Mouse (Mus musculus): ENCODE measurements at regions not wholly inside any gene's neighbourhood (a gene's known extent, or its start where the extent isn't known, plus 50 kb on each side); places are given as distances from the start of the nearest gene placed in this dataset.

DNA sequence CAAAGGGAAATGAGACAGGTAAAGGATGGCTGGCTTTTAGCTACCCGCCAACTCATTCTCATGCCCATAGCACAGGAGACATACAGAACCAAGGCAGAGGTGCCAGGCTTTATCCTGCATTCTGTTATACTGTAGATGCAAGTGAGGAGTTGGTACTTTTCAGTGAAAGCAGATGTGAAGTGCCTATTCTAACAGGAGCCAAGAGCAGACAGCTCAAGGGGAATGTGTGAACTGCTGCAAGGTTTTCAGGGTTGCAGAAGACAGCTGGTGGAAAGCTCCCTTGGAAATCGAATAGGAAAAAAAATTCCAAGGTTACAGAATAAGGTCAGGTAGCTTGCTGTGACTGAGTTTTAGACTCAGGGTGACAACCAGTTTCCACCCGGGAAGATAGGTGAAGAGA lies 105.7 kb upstream of the Gls start:
- Histone ChIP-seq H3K9me3 (no peaks in the 10 kb centered on the region), H3K4me2 (replicated peaks) (no peak overlapping the region), H3K27ac (replicated peaks) (no peak overlapping the region), H3K9ac (replicated peaks) (no peak overlapping the region), H3K4me3 (no peak overlapping the region), H3K27me3 (no peaks in the 10 kb centered on the region), H3K36me3 (no peaks in the 10 kb centered on the region), H3K4me1 (no peaks in the 10 kb centered on the region)
- ATAC-seq (ENCODE audit: low FRiP score, low read depth), result no peak
- 85% methylated on average over 3 of the region's 3 CpGs for WGBS

DNA sequence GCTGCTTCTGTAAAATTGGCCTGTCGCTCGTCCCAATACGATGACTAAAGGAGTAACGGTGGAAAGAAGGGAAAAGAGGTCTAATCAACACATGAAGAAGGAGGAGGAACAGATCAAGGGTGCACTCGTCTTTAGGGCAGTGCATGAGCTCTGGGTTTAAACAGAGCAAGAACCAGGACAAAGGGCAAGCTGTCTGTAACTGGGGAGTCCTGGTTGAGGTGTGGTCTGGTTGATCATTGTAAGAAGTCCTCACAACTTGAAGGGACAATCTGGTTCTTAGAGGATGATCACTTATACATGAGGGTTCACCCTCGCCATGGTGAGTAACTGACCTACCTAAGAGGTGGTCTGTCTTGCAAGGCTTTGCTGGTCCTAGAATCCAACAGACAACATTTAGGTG lies 105.2 kb upstream of the Gls start:
- no peak overlapping the region for H3K27ac ChIP-seq (replicated peaks)
- no peaks in the 10 kb centered on the region for H3K4me1 ChIP-seq
- H3K27me3 ChIP-seq, result no peaks in the 10 kb centered on the region
- H3K4me2 ChIP-seq (replicated peaks), result no peak overlapping the region
- no peak overlapping the region for H3K9ac ChIP-seq (replicated peaks)
- no peak for ATAC-seq (ENCODE audit: low FRiP score, low read depth)
- H3K4me3 ChIP-seq, result no peak overlapping the region
- H3K36me3 ChIP-seq, result no peaks in the 10 kb centered on the region
- H3K9me3 ChIP-seq, result no peaks in the 10 kb centered on the region
- 85% methylated on average over 6 of the region's 6 CpGs for WGBS

- Histone ChIP-seq H3K4me2 (replicated peaks) (no peak overlapping the region), H3K27me3 (no peaks in the 10 kb centered on the region), H3K9me3 (no peaks in the 10 kb centered on the region), H3K36me3 (no peaks in the 10 kb centered on the region), H3K27ac (replicated peaks) (no peak overlapping the region), H3K4me1 (no peaks in the 10 kb centered on the region), H3K4me3 (no peak overlapping the region), H3K9ac (replicated peaks) (no peak overlapping the region)
- 92% methylated on average over 3 of the region's 3 CpGs for WGBS
- ATAC-seq (ENCODE audit: low FRiP score, low read depth), result no peak
These were observed 103.7 kb upstream of the Gls start for GRCm38 (mm10) chr1:52336696-52337095.

- ATAC-seq (ENCODE audit: low FRiP score, low read depth), result no peak
- no peak overlapping the region for H3K27ac ChIP-seq (replicated peaks)
- no peaks in the 10 kb centered on the region for H3K36me3 ChIP-seq
- 81% methylated on average over 12 of the region's 12 CpGs for WGBS
- no peaks in the 10 kb centered on the region for H3K4me1 ChIP-seq
- H3K9me3 ChIP-seq, result no peaks in the 10 kb centered on the region
- H3K27me3 ChIP-seq, result no peaks in the 10 kb centered on the region
- no peak overlapping the region for H3K4me3 ChIP-seq
- H3K9ac ChIP-seq (replicated peaks), result no peak overlapping the region
- H3K4me2 ChIP-seq (replicated peaks), result no peak overlapping the region
These were observed 99.0 kb upstream of the Gls start for GRCm38 (mm10) chr1:52332013-52332412.

DNA sequence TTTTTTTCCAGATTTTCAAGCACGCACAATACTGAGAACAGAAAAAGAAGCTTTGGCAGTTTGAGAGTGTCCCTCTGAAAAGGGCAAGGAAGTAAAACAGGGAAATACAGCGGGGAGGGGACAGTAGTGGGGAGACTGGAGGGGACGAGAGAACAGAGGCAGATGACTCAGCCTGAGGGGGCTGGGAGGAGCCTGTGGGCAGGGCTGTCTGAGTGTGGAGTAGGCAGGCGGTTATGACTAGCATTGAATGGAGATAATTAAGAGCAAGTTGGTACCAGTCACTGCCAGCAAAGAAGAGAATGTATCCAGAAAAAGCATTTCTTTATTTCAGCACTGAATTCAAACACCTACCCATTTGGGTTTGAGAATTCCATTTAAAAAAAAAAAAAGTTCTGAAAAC lies 98.4 kb upstream of the Gls start:
- no peaks in the 10 kb centered on the region for H3K27me3 ChIP-seq
- H3K4me3 ChIP-seq, result no peak overlapping the region
- H3K27ac ChIP-seq (replicated peaks), result no peak overlapping the region
- no peaks in the 10 kb centered on the region for H3K9me3 ChIP-seq
- no peak overlapping the region for H3K4me2 ChIP-seq (replicated peaks)
- no peak overlapping the region for H3K9ac ChIP-seq (replicated peaks)
- 54% methylated on average over 4 of the region's 4 CpGs for WGBS
- H3K36me3 ChIP-seq, result no peaks in the 10 kb centered on the region
- peak; percentile 77; the same call in 1 of the 2 replicates for ATAC-seq (ENCODE audit: low FRiP score, low read depth)
- H3K4me1 ChIP-seq, result no peaks in the 10 kb centered on the region

GRCm38 (mm10) chr1:52330496-52330895 lies 97.5 kb upstream of the Gls start:
- H3K9me3 ChIP-seq, result no peaks in the 10 kb centered on the region
- no peak overlapping the region for H3K27ac ChIP-seq (replicated peaks)
- H3K4me1 ChIP-seq, result no peaks in the 10 kb centered on the region
- WGBS, result 59% methylated on average over 6 of the region's 6 CpGs
- ATAC-seq (ENCODE audit: low FRiP score, low read depth), result no peak
- H3K9ac ChIP-seq (replicated peaks), result no peak overlapping the region
- H3K4me2 ChIP-seq (replicated peaks), result no peak overlapping the region
- no peak overlapping the region for H3K4me3 ChIP-seq
- H3K27me3 ChIP-seq, result no peaks in the 10 kb centered on the region
- no peaks in the 10 kb centered on the region for H3K36me3 ChIP-seq

- no peaks in the 10 kb centered on the region for H3K9me3 ChIP-seq
- no peak for ATAC-seq (ENCODE audit: low FRiP score, low read depth)
- H3K27me3 ChIP-seq, result no peaks in the 10 kb centered on the region
- no peak overlapping the region for H3K9ac ChIP-seq (replicated peaks)
- no peak overlapping the region for H3K27ac ChIP-seq (replicated peaks)
- H3K36me3 ChIP-seq, result no peaks in the 10 kb centered on the region
- H3K4me2 ChIP-seq (replicated peaks), result no peak overlapping the region
- no peaks in the 10 kb centered on the region for H3K4me1 ChIP-seq
- H3K4me3 ChIP-seq, result no peak overlapping the region
These were observed 95.5 kb upstream of the Gls start for GRCm38 (mm10) chr1:52328507-52328906.

DNA sequence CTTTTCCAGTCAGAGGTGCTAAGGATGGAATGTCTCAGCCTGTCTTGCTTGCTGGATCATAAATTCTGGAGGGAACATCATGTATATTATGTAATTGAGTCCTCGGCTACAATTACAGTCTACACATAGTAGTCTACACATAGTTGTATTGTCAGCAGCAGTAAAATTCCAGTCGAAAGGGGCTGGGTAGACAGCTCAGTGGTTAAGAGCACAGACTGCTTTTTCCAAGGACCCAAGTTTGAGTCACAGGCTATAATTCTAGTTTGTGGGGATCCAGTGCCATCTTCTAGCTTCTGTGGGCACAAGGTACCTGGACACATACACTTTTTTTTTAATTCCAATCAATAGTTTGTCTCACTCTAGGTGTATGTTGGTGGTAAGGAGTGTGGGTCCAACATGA lies 91.3 kb upstream of the Gls start:
- 100% methylated on average over 2 of the region's 2 CpGs for WGBS

GRCm38 (mm10) chr1:52312076-52312633 lies 79.1 kb upstream of the Gls start:
- H3K4me3 ChIP-seq, result no peak overlapping the region
- H3K4me2 ChIP-seq (replicated peaks), result no peak overlapping the region
- H3K4me1 ChIP-seq, result 0 out of 2 replicates have a peak, but pooled peaks cover under 1% of the 10 kb centered on the region
- H3K9ac ChIP-seq (replicated peaks), result no peak overlapping the region
- no peaks in the 10 kb centered on the region for H3K36me3 ChIP-seq
- H3K27ac ChIP-seq (replicated peaks), result no peak overlapping the region
- H3K27me3 ChIP-seq, result no peaks in the 10 kb centered on the region
- no peaks in the 10 kb centered on the region for H3K9me3 ChIP-seq
- ATAC-seq (ENCODE audit: low FRiP score, low read depth), result no peak
- 67% methylated on average over 3 of the region's 3 CpGs for WGBS

More for the DNA sequence above, 91.3 kb upstream of the Gls start:
- ATAC-seq (ENCODE audit: low FRiP score, low read depth), result no peak
- H3K4me2 ChIP-seq (replicated peaks), result no peak overlapping the region
- no peak overlapping the region for H3K9ac ChIP-seq (replicated peaks)
- no peaks in the 10 kb centered on the region for H3K36me3 ChIP-seq
- H3K9me3 ChIP-seq, result no peaks in the 10 kb centered on the region
- no peak overlapping the region for H3K27ac ChIP-seq (replicated peaks)
- no peak overlapping the region for H3K4me3 ChIP-seq
- no peaks in the 10 kb centered on the region for H3K27me3 ChIP-seq
- no peaks in the 10 kb centered on the region for H3K4me1 ChIP-seq

DNA sequence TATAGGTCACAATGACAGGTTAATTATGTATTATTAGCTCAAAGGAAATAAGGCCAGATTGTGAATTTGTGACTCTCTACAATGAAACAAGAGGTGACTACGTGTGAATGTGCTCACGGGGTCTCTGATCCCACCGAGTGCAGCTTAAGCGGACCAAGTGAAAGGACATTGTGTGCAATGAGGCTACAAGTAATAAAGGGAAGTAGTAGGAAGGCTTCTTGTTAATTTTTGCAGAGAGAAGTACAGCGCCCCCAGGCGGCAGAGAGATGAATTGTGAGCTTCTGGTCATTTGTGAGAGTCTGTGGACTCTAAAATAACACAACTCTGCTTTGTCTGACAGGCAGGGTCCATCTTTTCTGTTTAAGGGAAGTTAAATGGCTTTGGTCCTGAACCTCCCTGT lies 73.9 kb upstream of the Gls start:
- Histone ChIP-seq H3K9me3 (no peaks in the 10 kb centered on the region), H3K27ac (replicated peaks) (no peak overlapping the region), H3K27me3 (no peaks in the 10 kb centered on the region), H3K4me1 (peaks cover 7% of the 10 kb centered on the region; the same call in 1 of the 2 replicates), H3K4me3 (no peak overlapping the region), H3K36me3 (no peaks in the 10 kb centered on the region), H3K4me2 (replicated peaks) (no peak overlapping the region), H3K9ac (replicated peaks) (no peak overlapping the region)
- WGBS, result 55% methylated on average over 6 of the region's 6 CpGs
- no peak for ATAC-seq (ENCODE audit: low FRiP score, low read depth)

DNA sequence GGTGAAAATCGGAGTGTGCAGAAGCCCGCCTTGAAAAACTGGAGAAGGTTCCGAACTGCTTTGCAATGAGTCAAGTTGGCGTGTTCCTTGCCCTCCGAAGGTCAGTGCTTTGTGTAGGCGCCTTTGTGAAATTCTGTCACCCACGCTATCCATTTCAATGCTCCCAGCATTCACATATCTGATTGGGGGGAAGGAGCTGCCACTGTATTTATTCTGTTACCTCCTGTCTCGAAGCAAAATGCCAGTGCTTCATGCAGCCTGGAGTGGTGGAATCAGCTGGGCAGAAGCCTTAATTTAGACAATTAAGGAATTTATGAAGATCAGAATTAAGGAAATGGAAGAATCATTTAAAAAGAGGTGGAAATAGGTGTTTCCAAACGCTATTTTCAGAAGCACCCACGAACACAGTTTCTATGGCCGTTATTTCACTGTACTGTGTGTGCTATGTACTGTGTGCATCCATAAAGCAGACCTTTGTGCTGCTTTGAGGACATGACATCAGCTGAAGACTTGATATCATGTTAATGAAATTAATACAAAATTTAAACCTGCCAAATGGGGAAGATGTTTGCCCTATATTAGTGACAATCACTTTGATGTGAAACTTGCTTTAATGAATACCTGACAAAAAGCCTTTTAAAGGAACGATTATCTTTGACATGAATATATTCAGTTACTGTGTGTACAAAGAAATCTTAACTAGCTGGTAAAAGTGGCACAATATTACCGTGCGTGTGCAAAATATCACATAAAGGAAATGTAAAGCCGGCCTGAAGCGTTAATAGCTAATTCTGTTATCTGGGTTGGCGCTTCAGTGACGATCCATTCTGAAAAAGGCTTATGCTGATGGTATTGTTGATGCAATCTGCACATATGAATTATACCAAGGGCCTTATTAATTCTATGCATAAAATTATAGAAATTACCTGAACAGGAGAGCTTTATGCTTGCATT lies 72.9 kb upstream of the Gls start:
- Histone ChIP-seq H3K4me2 (replicated peaks) (no peak overlapping the region), H3K4me3 (no peak overlapping the region), H3K27me3 (no peaks in the 10 kb centered on the region), H3K36me3 (no peaks in the 10 kb centered on the region), H3K9ac (replicated peaks) (no peak overlapping the region), H3K27ac (replicated peaks) (peak overlapping the region; percentile 52), H3K9me3 (no peaks in the 10 kb centered on the region), H3K4me1 (peaks cover 7% of the 10 kb centered on the region; the same call in 1 of the 2 replicates)
- ATAC-seq (ENCODE audit: low FRiP score, low read depth), result peak; percentile 45; the same call in 1 of the 2 replicates
- 68% methylated on average over 18 of the region's 18 CpGs for WGBS

DNA sequence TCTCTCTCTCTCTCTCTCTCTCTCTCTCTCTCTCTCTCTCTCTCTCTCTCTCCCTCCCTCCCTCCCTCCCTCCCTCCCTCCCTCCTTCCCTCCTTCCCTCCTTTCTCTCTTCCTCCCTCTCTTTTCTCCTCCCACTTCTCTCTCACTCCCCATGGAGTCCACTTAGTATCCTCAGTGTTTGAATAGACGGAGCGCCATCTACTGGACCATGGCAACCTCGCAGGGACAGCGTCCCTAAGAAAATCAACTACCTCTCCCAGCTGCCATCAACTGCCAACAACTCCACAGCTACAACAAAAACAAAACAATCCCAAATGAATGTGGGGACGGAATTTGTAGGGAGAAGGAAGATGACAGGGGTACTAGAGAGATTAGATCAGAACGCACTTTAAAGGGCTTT lies 69.5 kb upstream of the Gls start:
- Histone ChIP-seq H3K9me3 (no peaks in the 10 kb centered on the region), H3K4me2 (replicated peaks) (no peak overlapping the region), H3K4me1 (peaks cover 7% of the 10 kb centered on the region; the same call in 1 of the 2 replicates), H3K27ac (replicated peaks) (no peak overlapping the region), H3K9ac (replicated peaks) (no peak overlapping the region), H3K4me3 (no peak overlapping the region), H3K36me3 (no peaks in the 10 kb centered on the region), H3K27me3 (no peaks in the 10 kb centered on the region)
- no peak for ATAC-seq (ENCODE audit: low FRiP score, low read depth)
- WGBS, result 7% methylated on average over 6 of the region's 6 CpGs
